Mouse (Mus musculus): ENCODE data around the gene Sdc3. TPM values are rescaled to one million over a fixed set of nuclear protein-coding genes. Genes with fewer than 3 reads are reported as not detected.

The Sdc3 gene
- polyA plus RNA-seq (2014; fragmentation: Nextera tagmentation; extraction: Ambion mirVana) = 11.4 and 12.1 TPM in 2 replicates

GRCm38 (mm10) chr4:130792376-130793179 is at the start of gene Sdc3:
Gene Sdc3 (plus strand): TSS chr4:130792537.
- H3K9me3 ChIP-seq (ENCODE audit: control insufficient read depth, low read length) = no peaks in the 10 kb centered on the region
- no peak within 1 kb of the TSS for H3K27ac ChIP-seq (ENCODE audit: low read depth, low read length)
- H3K9ac ChIP-seq (ENCODE audit: low read depth, low read length) = peak within 1 kb of the TSS; percentile 70
- peak; percentile 21; the same call in 1 of the 2 replicates for ATAC-seq (replicated peaks; ENCODE audit: low FRiP score)
- peaks cover 8% of the 10 kb centered on the region; the same call in 1 of the 2 replicates for H3K4me1 ChIP-seq (replicated peaks; ENCODE audit: control insufficient read depth, insufficient read depth, low read length)
- peaks cover 41% of the 10 kb centered on the region for H3K27me3 ChIP-seq (replicated peaks; ENCODE audit: control insufficient read depth, insufficient read depth, low read length)
- no peak for DNase-seq (ENCODE audit: low spot score)
- H3K4me2 ChIP-seq = peak within 1 kb of the TSS; percentile 88
- WGBS = 3% methylated on average over 71 of the region's 99 CpGs
- no peaks in the 10 kb centered on the region for H3K36me3 ChIP-seq (ENCODE audit: control insufficient read depth, insufficient read depth, low read length)
- peak within 1 kb of the TSS; percentile 65 for H3K4me3 ChIP-seq (ENCODE audit: low read depth, low read length)

- Histone ChIP-seq H3K4me2 (no peak overlapping the region), H3K27ac (ENCODE audit: low read depth, low read length) (no peak overlapping the region), H3K9ac (ENCODE audit: low read depth, low read length) (no peak overlapping the region), H3K36me3 (ENCODE audit: control insufficient read depth, insufficient read depth, low read length) (peaks cover 38% of the 10 kb centered on the region), H3K4me3 (ENCODE audit: low read depth, low read length) (no peak overlapping the region), H3K27me3 (replicated peaks; ENCODE audit: control insufficient read depth, insufficient read depth, low read length) (no peaks in the 10 kb centered on the region), H3K4me1 (replicated peaks; ENCODE audit: control insufficient read depth, insufficient read depth, low read length) (no peaks in the 10 kb centered on the region), H3K9me3 (ENCODE audit: control insufficient read depth, low read length) (no peaks in the 10 kb centered on the region)
- ATAC-seq (replicated peaks; ENCODE audit: low FRiP score) = no peak
- WGBS = 91% methylated on average over 4 of the region's 4 CpGs
- no peak for DNase-seq (ENCODE audit: low spot score)
Measured at GRCm38 (mm10) chr4:130744058-130744457, 48.3 kb upstream of the Sdc3 start.

GRCm38 (mm10) chr4:130745561-130746306 is 46.6 kb upstream of the Sdc3 start:
- no peak for DNase-seq (ENCODE audit: low spot score)
- H3K9ac ChIP-seq (ENCODE audit: low read depth, low read length) = no peak overlapping the region
- no peak overlapping the region for H3K4me2 ChIP-seq
- H3K36me3 ChIP-seq (ENCODE audit: control insufficient read depth, insufficient read depth, low read length) = peaks cover 48% of the 10 kb centered on the region
- no peaks in the 10 kb centered on the region for H3K4me1 ChIP-seq (replicated peaks; ENCODE audit: control insufficient read depth, insufficient read depth, low read length)
- no peak for ATAC-seq (replicated peaks; ENCODE audit: low FRiP score)
- H3K9me3 ChIP-seq (ENCODE audit: control insufficient read depth, low read length) = no peaks in the 10 kb centered on the region
- no peaks in the 10 kb centered on the region for H3K27me3 ChIP-seq (replicated peaks; ENCODE audit: control insufficient read depth, insufficient read depth, low read length)
- H3K4me3 ChIP-seq (ENCODE audit: low read depth, low read length) = no peak overlapping the region
- H3K27ac ChIP-seq (ENCODE audit: low read depth, low read length) = no peak overlapping the region
- 87% methylated on average over 5 of the region's 5 CpGs for WGBS

GRCm38 (mm10) chr4:130749566-130749965 is 42.8 kb upstream of the Sdc3 start:
- H3K4me1 ChIP-seq (replicated peaks; ENCODE audit: control insufficient read depth, insufficient read depth, low read length) = no peaks in the 10 kb centered on the region
- H3K27me3 ChIP-seq (replicated peaks; ENCODE audit: control insufficient read depth, insufficient read depth, low read length) = no peaks in the 10 kb centered on the region
- no peaks in the 10 kb centered on the region for H3K9me3 ChIP-seq (ENCODE audit: control insufficient read depth, low read length)
- ATAC-seq (replicated peaks; ENCODE audit: low FRiP score) (no peak), DNase-seq (ENCODE audit: low spot score) (no peak)
- 82% methylated on average over 7 of the region's 7 CpGs for WGBS
- peaks cover 69% of the 10 kb centered on the region for H3K36me3 ChIP-seq (ENCODE audit: control insufficient read depth, insufficient read depth, low read length)
- H3K4me3 ChIP-seq (ENCODE audit: low read depth, low read length) = no peak overlapping the region
- H3K4me2 ChIP-seq = no peak overlapping the region
- no peak overlapping the region for H3K27ac ChIP-seq (ENCODE audit: low read depth, low read length)
- no peak overlapping the region for H3K9ac ChIP-seq (ENCODE audit: low read depth, low read length)

GRCm38 (mm10) chr4:130751966-130752365 is 40.4 kb upstream of the Sdc3 start:
- peaks cover 69% of the 10 kb centered on the region for H3K36me3 ChIP-seq (ENCODE audit: control insufficient read depth, insufficient read depth, low read length)

GRCm38 (mm10) chr4:130752591-130752990 is 39.7 kb upstream of the Sdc3 start:
- WGBS = 92% methylated on average over 7 of the region's 7 CpGs
- Histone ChIP-seq H3K27me3 (replicated peaks; ENCODE audit: control insufficient read depth, insufficient read depth, low read length) (no peaks in the 10 kb centered on the region), H3K4me2 (no peak overlapping the region), H3K4me3 (ENCODE audit: low read depth, low read length) (no peak overlapping the region), H3K27ac (ENCODE audit: low read depth, low read length) (no peak overlapping the region), H3K9ac (ENCODE audit: low read depth, low read length) (no peak overlapping the region), H3K36me3 (ENCODE audit: control insufficient read depth, insufficient read depth, low read length) (peaks cover 65% of the 10 kb centered on the region), H3K4me1 (replicated peaks; ENCODE audit: control insufficient read depth, insufficient read depth, low read length) (no peaks in the 10 kb centered on the region), H3K9me3 (ENCODE audit: control insufficient read depth, low read length) (no peaks in the 10 kb centered on the region)
- no peak for ATAC-seq (replicated peaks; ENCODE audit: low FRiP score)
- no peak for DNase-seq (ENCODE audit: low spot score)

More at GRCm38 (mm10) chr4:130751966-130752365, 40.4 kb upstream of the Sdc3 start:
- WGBS = 95% methylated on average over 2 of the region's 2 CpGs
- Histone ChIP-seq H3K9me3 (ENCODE audit: control insufficient read depth, low read length) (no peaks in the 10 kb centered on the region), H3K27me3 (replicated peaks; ENCODE audit: control insufficient read depth, insufficient read depth, low read length) (no peaks in the 10 kb centered on the region), H3K4me3 (ENCODE audit: low read depth, low read length) (no peak overlapping the region), H3K4me2 (no peak overlapping the region), H3K4me1 (replicated peaks; ENCODE audit: control insufficient read depth, insufficient read depth, low read length) (no peaks in the 10 kb centered on the region), H3K9ac (ENCODE audit: low read depth, low read length) (no peak overlapping the region), H3K27ac (ENCODE audit: low read depth, low read length) (no peak overlapping the region)
- no peak for ATAC-seq (replicated peaks; ENCODE audit: low FRiP score)
- no peak for DNase-seq (ENCODE audit: low spot score)

- Histone ChIP-seq H3K4me2 (no peak overlapping the region), H3K27ac (ENCODE audit: low read depth, low read length) (no peak overlapping the region), H3K27me3 (replicated peaks; ENCODE audit: control insufficient read depth, insufficient read depth, low read length) (no peaks in the 10 kb centered on the region), H3K4me1 (replicated peaks; ENCODE audit: control insufficient read depth, insufficient read depth, low read length) (no peaks in the 10 kb centered on the region), H3K9ac (ENCODE audit: low read depth, low read length) (no peak overlapping the region), H3K4me3 (ENCODE audit: low read depth, low read length) (no peak overlapping the region), H3K9me3 (ENCODE audit: control insufficient read depth, low read length) (no peaks in the 10 kb centered on the region), H3K36me3 (ENCODE audit: control insufficient read depth, insufficient read depth, low read length) (peaks cover 59% of the 10 kb centered on the region)
- DNase-seq (ENCODE audit: low spot score) (no peak), ATAC-seq (replicated peaks; ENCODE audit: low FRiP score) (no peak)
- 77% methylated on average over 5 of the region's 5 CpGs for WGBS
Measured at GRCm38 (mm10) chr4:130753755-130754154, 38.6 kb upstream of the Sdc3 start.

GRCm38 (mm10) chr4:130754776-130755175 is 37.6 kb upstream of the Sdc3 start:
- no peak for ATAC-seq (replicated peaks; ENCODE audit: low FRiP score)
- DNase-seq (ENCODE audit: low spot score) = no peak
- no peaks in the 10 kb centered on the region for H3K9me3 ChIP-seq (ENCODE audit: control insufficient read depth, low read length)
- no peaks in the 10 kb centered on the region for H3K4me1 ChIP-seq (replicated peaks; ENCODE audit: control insufficient read depth, insufficient read depth, low read length)
- no peak overlapping the region for H3K9ac ChIP-seq (ENCODE audit: low read depth, low read length)
- no peak overlapping the region for H3K4me2 ChIP-seq
- WGBS = 88% methylated on average over 2 of the region's 2 CpGs
- no peak overlapping the region for H3K4me3 ChIP-seq (ENCODE audit: low read depth, low read length)
- H3K36me3 ChIP-seq (ENCODE audit: control insufficient read depth, insufficient read depth, low read length) = peaks cover 63% of the 10 kb centered on the region
- no peaks in the 10 kb centered on the region for H3K27me3 ChIP-seq (replicated peaks; ENCODE audit: control insufficient read depth, insufficient read depth, low read length)
- no peak overlapping the region for H3K27ac ChIP-seq (ENCODE audit: low read depth, low read length)

Measured in liver, embryonic 11.5 days (tissue).